Mouse (Mus musculus): ENCODE data around the gene Ripply3.
"Not testable (repeated sequence)": the region's sequence is repeated elsewhere in the genome, so short reads cannot be mapped to it uniquely, and the experiment has no call there.

The Ripply3 gene

GRCm38 (mm10) chr16:94315215-94315614, 13.0 kb upstream of the Ripply3 start:
- DNase-seq, result no peak

DNA sequence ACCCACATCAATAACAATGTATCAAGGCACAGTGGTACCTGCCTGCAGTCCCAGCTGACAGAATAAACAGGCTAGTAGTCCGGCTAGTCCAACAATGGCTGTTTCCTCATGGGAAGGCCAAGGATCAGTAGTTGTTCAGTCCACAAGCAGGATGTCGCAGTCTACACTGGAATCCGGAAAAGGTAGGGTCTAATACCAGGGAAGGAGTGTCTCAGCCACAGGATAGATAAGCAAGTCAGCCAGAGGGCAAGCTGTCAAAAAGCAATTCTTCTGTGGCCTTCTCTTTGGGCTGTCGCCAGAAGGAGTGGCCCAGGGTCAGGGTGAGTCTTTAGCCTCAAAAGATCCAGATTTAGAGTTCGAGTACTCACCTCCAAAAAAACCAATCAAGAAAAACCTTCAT, 10.5 kb upstream of the Ripply3 start:
- DNase-seq, result peak; percentile 71 to 75

DNA sequence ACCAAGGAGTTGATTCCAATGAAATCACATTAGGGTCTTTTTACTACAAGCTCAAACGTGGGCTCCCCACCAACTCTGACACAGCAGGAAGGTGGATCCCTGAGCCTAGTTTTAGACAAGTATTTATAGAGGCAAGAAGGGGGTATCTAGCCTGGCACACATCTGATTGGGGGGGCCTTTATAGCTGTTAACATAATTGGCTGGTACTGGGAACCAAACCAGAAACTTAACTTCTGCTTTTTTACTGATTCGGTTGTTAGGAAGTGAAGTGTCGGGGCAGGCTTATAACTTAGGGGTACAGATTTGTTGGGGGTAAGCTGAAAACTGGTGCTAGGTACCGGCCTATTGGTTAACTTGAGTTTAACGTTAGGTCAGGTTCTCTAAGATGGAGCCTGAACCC, 8.0 kb upstream of the Ripply3 start:
- no peak for DNase-seq

DNA sequence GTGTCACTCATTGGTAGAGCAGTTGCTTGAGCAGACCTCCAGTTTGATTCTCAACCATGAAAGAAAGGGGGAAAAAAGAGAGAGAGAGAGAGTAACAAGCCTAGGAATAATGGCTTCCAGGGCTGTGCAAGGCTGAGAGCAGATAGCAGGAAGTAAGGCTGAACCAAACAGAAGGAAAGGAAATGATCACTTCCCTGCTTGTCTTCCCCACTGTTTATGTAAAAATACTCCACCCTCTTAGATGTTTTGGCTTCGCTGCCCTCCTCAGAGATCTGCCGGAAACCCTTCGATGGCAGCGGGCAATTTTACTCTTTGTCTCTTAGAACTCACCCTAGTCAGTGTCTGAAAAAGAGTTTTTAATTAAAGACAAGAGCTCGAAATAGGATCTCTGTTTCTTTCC, 4.5 kb upstream of the Ripply3 start:
- peak in 1 of 2 experiments; percentile 30 for DNase-seq

- no peak for DNase-seq
These were observed 2.2 kb upstream of the Ripply3 start for GRCm38 (mm10) chr16:94326008-94326407.

GRCm38 (mm10) chr16:94328881-94329867, 954 bp downstream of the Ripply3 start:
- no peak for DNase-seq

DNA sequence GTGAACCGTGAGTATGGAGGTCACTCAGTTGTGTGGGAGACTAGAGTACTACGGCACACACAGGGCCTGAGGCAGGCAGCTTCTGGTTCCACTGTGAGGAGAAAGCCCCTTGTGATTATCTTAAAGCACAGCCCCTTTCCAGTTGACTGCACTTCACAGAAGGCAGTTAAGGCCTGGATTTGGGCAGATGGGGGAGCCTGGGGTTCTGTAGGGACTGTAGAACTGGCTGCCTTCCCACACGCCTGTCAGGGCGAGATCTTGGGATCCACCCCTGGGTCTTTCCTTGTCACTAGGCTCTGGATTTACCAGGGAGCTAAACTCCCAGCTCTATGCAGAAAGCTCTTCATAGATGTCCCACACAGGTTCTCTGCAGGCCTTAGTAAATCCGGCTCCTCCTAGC, 2.2 kb downstream of the Ripply3 start:
- DNase-seq, result no peak

GRCm38 (mm10) chr16:94331233-94331885, 3.1 kb downstream of the Ripply3 start:
- DNase-seq, result no peak

GRCm38 (mm10) chr16:94331886-94332252, 3.6 kb downstream of the Ripply3 start:
- DNase-seq, result peak; percentile 68 to 78

- DNase-seq, result no peak
These were observed 7.4 kb downstream of the Ripply3 start for GRCm38 (mm10) chr16:94335656-94336055.

GRCm38 (mm10) chr16:94339164-94340160, 11.2 kb downstream of the Ripply3 start:
- not testable (repeated sequence) for DNase-seq

DNA sequence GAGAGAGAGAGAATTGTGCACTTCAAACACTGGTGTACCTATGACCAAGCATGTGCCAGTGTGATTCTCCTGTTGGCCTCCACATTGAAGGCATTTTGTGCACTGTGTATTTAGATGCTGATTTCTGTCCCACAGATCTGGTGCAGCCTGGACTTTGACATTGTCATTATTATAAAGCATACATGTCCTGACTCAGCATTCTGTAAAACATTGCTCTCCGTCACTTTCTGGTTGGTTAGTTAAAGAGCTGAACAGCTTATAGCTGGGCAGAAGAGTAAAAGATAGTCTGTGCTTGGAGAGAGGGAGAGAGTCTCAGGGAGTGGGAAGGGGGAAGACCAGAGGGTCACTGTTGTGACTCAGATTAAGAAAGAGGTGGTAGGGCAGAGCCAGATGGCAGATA, 17.5 kb downstream of the Ripply3 start:
- no peak for DNase-seq

DNA sequence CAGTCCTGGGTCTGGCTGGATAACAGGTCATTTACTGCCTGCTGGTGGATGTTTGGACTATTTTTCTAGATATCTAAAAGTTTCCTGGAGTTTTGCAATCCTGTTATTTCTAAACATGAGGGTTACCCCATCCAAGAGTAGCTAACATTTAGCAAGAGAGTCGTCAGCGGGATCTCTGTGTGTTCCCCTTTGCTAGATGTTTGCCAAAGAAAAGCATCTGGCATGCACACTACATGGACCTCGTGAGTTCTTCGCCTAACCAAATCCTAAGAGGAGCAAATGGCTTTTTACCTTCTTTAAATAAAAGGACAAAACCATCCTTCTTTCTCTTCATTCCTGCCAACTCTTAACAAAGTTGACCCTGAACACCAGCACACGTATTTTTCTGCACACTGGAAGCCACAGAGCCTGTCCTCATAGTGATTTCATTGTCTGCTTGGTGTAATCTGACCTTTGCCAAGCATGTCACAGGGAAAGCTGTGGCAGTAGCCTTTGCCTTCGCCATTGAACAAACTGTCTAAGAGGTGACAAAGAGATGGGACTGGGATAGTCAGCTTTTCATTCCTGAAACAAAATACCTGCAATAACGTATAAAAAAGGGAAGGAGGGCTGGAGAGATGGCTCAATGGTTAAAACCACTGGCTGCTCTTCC, 19.0 kb downstream of the Ripply3 start:
- DNase-seq, result no peak

- DNase-seq, result no peak
These were observed 20.6 kb downstream of the Ripply3 start for GRCm38 (mm10) chr16:94348779-94349178.

DNA sequence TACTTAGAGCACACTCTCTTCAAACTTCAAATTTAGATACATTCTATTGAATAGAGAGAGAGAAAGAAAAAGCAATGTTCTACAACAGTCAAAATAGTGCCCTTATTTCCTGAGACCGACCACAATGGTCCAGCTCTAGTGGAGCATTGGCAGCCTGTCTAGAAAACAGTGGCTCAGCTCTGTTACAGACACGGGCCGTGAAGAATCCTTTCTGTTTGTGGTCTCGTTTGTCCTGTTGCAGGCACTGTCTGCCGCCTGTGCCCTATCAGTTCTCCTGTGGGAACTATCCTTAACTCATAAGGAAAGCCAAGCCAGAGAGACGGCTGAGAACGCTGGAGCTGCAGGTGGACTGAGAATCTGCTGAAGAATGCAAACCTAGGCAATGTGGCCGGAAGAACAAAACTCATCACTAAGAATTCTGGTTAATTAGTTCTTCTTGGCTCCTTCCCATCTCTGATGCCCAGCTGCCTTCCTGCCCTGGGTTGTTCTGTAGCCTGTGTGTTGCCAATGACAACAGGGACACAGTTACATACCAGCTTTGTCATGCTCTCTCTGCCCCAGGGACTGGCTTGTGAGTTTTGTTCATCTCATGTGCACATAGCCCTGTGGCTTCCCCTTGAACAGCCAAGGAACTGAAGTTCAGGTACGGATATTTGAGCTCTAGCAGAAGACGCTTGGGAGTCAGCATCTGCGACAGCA, 21.5 kb downstream of the Ripply3 start:
- no peak for DNase-seq

- DNase-seq, result no peak
These were observed 22.1 kb downstream of the Ripply3 start for GRCm38 (mm10) chr16:94350287-94350677.

DNA sequence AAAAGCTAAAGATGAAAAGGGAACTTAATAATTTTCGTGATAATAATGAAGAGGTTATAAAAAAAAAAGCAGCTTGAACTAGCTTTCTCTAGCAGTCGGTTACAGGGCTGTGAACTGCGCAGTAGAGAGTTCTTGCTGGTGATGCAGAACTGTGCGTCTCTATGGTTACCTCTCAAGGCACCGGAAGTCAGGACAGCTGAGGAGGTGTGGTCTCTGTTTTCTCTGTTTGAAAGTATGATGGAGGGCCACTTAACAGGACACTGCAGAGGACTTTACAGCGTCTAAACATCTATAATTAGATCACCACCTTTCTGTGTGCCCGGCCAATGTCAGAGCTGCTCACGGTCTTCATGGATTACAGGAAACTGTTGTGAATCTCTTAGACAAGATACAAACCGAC, 26.2 kb downstream of the Ripply3 start:
- peak; percentile 14 to 15 for DNase-seq

- DNase-seq, result no peak
These were observed 27.8 kb downstream of the Ripply3 start for GRCm38 (mm10) chr16:94356046-94356445.

DNA sequence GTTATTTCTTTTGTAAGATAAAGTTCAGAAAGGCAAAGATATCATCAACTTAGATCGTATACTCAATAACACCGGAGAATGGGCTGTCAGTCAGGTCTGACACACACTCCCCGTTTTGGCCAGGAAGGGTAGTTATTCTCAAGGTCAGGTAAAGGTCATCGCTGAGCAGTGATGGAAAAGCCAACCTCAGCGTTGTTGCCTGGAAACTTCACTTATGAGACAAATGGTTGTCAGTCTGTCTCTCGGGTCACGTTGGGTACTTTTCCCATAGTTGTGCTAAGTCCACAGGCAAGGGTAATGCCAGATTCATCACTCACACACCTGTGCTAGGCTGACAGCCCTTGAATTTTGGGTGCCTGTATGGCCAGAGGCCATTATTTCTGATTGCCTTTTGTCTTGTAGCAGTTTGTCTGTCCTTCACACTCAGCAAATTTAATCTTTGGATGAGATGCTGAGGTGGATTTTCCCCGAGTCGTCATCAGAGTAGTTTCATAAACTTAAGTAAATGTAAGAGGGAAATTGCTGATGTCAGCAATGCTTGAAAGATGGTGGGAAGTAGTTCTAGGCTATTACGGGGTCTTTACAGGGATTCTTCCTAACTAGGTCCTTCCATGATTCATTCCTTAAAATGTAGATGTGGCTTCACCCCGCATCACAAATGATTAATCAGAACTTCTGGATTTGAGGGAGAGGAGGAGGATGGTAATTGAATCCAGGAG, 28.7 kb downstream of the Ripply3 start:
- DNase-seq, result no peak

DNA sequence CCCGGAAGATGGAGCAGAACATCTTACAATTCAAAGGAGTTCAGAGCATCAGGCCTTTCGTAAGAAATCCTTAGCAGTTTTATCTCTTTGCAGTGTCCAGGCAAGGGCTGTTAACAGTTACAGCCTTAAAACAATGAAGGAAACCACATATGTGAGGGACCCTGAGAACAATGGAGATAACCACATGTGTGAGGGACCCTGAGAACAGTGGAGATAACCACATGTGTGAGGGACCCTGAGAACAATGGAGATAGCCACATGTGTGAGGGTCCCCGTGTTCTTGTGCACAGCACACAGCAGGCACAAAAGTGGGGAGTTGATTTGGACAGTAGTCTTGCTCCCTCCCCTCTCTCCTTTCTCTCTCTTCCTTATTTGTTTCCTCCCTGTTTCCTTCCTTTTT, 29.9 kb downstream of the Ripply3 start:
- DNase-seq, result no peak
